Mouse (Mus musculus) spleen, postnatal 10 days (tissue): ENCODE measurements around the gene Ilf2.
A peak's percentile ranks its signal among the peaks of the same experiment; 100 is the strongest.

ENCODE experiments used
- DNase-seq, 2 experiments: peaks; one replicate each; pipeline ENCODE4 v3.0.0; 2021 to 2022; ENCODE audit warnings: low spot score in 2 of 2

Gene Ilf2

GRCm38 (mm10) chr3:90475831-90476611, at the start of gene Ilf2:
Ilf2 (plus strand) TSS chr3:90476126.
- DNase-seq = peak; percentile 84 to 93

- no peak for DNase-seq
Observed at GRCm38 (mm10) chr3:90427574-90427973, 48.4 kb upstream of the Ilf2 start.

- no peak for DNase-seq
Observed at GRCm38 (mm10) chr3:90428186-90428585, 47.7 kb upstream of the Ilf2 start.

GRCm38 (mm10) chr3:90429576-90429975, 46.4 kb upstream of the Ilf2 start:
- DNase-seq = no peak

- no peak for DNase-seq
Observed at GRCm38 (mm10) chr3:90432348-90432747, 43.6 kb upstream of the Ilf2 start.

- peak in 1 of 2 experiments; percentile 71 for DNase-seq
Observed at GRCm38 (mm10) chr3:90432811-90433219, 43.1 kb upstream of the Ilf2 start.

GRCm38 (mm10) chr3:90433381-90434020, 42.4 kb upstream of the Ilf2 start, which contains the start of gene Ints3:
Ints3 (minus strand) TSS chr3:90433622.
- DNase-seq = peak; percentile 99

- DNase-seq = no peak
Observed at GRCm38 (mm10) chr3:90434073-90434730, 41.7 kb upstream of the Ilf2 start.

GRCm38 (mm10) chr3:90437131-90437530, 38.8 kb upstream of the Ilf2 start:
- no peak for DNase-seq

GRCm38 (mm10) chr3:90440756-90441155, 35.2 kb upstream of the Ilf2 start:
- DNase-seq = no peak

- DNase-seq = no peak
Observed at GRCm38 (mm10) chr3:90443977-90444376, 31.9 kb upstream of the Ilf2 start.

GRCm38 (mm10) chr3:90445417-90446200, 30.3 kb upstream of the Ilf2 start:
- DNase-seq = no peak

- DNase-seq = peak; percentile 18 to 56
Observed at GRCm38 (mm10) chr3:90446389-90447122, 29.4 kb upstream of the Ilf2 start.

GRCm38 (mm10) chr3:90447123-90447494, 28.8 kb upstream of the Ilf2 start:
- no peak for DNase-seq

GRCm38 (mm10) chr3:90448626-90449025, 27.3 kb upstream of the Ilf2 start:
- DNase-seq = no peak

- no peak for DNase-seq
Observed at GRCm38 (mm10) chr3:90450874-90451273, 25.1 kb upstream of the Ilf2 start.

GRCm38 (mm10) chr3:90451396-90452095, 24.4 kb upstream of the Ilf2 start:
- no peak for DNase-seq

GRCm38 (mm10) chr3:90454931-90455330, 21.0 kb upstream of the Ilf2 start:
- no peak for DNase-seq

- DNase-seq = no peak
Observed at GRCm38 (mm10) chr3:90459727-90460126, 16.2 kb upstream of the Ilf2 start.

- DNase-seq = no peak
Observed at GRCm38 (mm10) chr3:90460315-90460714, 15.6 kb upstream of the Ilf2 start.

- DNase-seq = no peak
Observed at GRCm38 (mm10) chr3:90461935-90462334, 14.0 kb upstream of the Ilf2 start.
